Mouse (Mus musculus) brain, embryonic 18.5 days (tissue): ENCODE data around the gene Serbp1.

ENCODE experiments used
- DNase-seq: peaks from one replicate; pipeline ENCODE4 v3.0.0-alpha.2; 2012; ENCODE audit warnings: low read depth, low spot score

The Serbp1 gene

GRCm38 (mm10) chr6:67230950-67231349, 7.0 kb upstream of the Serbp1 start:
- no peak for DNase-seq

GRCm38 (mm10) chr6:67235649-67236048, 2.3 kb upstream of the Serbp1 start:
- no peak for DNase-seq

DNA sequence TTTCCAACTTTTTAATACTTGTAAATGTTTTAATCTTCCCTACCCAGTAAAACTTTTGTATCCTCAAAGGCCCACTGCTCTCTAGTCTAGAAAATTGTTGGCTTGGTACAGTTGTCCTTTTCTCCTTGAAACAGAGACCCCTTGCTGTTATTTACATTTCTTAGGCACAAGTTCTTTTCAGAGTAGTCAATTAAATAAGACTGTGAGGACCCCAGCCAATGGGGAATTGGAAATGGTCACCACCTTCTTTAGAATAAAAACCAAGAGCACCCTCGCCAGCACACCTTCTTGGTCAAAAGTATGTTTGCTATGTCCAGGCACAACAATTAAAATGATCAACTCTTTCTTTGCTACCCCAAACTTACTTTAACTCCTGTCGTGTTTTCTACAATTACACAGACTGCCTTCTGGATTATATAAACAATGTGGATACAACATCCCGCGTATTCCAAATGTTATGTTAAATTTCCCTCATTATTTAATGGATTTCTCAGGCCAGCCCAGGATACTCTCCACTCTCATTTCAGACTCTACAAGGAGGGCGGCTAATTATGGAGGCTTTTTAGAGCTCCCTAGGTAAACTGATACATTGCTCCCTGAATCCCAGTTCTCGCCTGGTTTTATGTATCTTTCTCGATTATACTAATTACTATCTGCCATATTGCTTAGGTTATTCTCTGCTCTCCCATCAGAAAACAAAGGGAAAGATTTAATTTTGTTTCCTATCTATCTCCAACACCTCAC, 1.3 kb upstream of the Serbp1 start:
- DNase-seq, result no peak

- DNase-seq, result no peak
These were observed 3.3 kb downstream of the Serbp1 start for GRCm38 (mm10) chr6:67241263-67241662.

DNA sequence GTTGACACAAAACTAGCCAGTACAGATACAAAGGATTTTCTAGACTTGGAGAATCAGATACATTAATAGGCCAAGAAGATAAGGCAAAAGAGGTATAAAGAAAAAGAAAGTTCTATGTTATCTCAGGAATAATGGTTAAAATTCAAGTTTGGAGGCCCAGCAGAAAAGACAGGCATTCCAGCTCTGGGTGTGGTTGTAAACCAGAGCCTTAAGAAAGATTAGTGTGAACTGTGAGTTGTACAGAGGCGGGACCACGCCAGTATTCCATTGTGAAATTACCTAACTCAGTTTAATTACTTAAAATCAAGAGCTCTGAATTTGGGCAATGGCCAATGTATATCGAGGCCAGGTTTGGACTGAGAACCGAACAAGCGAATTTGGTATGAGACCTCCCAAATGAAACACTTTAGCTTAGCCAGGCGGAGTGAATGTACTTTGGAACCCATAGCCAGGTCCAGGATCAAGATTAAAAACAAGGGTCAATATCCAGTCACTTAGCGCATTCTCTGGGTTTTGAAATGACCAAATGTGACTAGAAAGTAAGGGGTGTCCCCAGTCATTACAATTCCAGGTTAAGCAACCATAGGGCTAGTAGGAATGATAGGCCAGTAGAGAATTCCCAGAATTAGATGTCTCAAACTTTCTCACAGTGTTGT, 5.9 kb downstream of the Serbp1 start:
- DNase-seq, result no peak

DNA sequence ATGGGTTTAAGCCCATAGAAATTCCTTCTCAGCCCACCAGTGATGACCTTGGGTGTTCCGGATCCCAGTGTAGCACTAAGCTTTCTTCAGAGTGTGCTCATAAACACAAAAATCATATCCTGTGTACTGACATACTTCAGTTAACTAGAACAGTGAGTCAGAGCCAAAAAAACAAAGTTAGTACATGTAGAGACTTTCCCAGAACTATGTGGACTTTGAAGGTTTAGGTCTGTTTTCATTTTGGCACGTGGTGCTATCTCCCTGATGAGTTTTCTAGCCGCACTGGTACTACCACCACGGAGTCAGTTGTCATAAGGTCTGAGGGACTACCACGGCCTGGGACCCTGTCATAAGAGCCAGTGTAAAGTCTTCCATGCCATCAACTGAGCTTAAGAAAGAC, 6.5 kb downstream of the Serbp1 start:
- DNase-seq, result no peak

DNA sequence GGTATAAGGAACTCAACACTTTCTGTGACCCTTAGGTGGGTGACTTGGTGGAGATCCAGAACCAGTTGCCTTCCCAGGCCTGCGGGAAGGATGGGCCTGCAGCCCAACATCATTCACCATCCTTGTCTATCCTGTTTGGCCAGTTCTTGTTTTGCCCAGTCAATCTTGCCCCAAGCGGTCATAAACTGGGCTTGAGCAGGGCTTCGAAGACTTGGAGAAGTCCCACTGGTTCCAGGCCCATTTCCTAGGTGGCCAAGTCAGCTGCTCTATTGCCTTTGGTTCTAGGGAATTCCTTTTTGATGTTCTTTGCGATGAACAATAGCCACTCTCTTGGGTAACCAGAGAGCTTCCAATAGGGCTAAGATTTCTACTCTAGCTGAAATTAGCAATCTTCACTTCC, 13.1 kb downstream of the Serbp1 start:
- no peak for DNase-seq

DNA sequence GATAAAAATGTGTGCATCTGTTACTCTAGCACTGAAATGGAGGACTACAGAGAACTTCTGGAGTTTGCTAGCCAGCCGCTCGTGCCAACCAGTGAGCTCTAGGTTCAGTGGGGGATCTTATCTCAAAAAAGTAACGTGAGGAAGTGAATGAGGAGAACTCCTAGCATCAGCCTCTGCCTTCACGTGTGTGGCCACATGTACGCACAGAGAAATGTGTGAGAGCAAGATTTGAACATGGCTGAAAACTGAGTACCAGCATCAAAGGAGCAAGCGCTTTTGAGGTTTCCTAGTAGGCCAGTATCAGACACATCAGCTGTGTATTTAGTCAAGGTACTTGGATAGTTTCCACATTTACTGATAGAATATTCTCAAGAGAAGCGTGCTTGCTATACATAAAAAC, 27.0 kb downstream of the Serbp1 start:
- no peak for DNase-seq

DNA sequence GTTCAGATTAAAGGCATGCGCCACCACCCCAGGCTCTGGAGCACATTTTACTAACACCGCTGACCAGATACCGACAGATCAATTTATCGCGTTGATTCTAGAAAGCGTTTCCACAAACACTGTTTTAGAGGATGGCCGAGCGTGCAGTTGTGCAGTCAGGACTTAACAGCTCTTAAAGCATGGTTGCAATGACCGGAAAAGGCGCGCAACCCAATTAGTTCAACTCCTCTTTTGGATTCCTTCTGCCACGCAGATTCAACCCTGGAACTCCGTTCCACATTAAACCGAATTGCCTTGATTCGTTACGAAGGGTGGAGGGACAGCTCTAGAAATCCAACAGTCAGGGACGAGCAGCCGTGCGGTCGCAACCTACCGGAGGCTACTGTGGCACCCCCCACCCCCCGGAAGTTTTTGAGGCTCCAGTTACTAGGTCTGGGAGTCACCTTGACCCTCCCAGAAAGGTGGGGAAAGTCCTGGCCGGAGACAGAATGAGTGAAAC, 28.2 kb downstream of the Serbp1 start:
- DNase-seq, result no peak

DNA sequence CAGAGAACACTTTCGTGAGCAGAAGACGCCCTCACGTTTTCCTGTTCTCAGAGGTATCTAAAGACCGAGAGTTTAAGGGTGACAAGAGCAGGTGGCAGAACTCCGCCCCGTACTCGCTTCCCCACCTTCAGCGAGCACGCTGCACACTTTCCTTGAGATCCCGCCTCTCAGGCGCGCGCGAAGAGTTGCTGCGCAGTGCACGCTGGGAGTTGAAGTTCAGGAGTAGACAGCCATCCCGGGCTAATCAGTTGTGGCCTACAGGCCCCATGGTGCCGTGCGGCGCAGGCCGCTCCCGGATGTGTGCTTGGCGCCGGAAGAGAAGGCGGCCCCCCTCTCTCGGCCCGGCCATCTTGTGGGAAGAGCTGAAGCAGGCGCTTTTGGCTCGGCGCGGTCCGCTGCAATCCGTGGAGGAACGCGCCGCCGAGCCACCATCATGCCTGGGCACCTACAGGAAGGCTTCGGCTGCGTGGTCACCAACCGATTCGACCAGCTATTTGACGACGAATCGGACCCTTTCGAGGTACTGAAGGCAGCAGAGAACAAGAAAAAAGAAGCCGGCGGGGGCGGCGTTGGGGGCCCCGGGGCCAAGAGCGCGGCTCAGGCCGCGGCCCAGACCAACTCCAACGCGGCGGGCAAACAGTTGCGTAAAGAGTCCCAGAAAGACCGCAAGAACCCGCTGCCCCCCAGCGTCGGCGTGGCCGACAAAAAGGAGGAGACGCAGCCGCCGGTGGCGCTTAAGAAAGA, 28.9 kb downstream of the Serbp1 start:
- peak; percentile 94 for DNase-seq

- DNase-seq, result no peak
These were observed 29.6 kb downstream of the Serbp1 start for GRCm38 (mm10) chr6:67267408-67268244.

DNA sequence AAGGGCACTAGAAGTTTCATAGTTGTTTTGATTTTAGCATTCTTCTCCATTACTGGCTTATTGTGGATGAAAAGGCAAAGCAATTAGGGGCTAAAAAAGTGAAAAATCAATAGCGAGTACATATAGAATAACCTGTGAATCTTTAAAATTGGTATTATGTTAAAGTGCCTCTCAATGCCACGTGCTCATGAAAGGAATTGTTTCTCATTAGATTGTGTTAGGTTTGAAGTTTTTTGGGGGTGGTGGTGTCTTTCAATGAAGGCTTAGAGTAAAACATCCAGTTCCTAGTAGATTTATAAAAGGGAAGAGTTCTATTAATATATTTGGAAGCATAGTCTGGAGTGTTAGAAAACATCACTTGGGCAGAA, 30.3 kb downstream of the Serbp1 start:
- no peak for DNase-seq

GRCm38 (mm10) chr6:67268983-67269382, 31.0 kb downstream of the Serbp1 start:
- no peak for DNase-seq

DNA sequence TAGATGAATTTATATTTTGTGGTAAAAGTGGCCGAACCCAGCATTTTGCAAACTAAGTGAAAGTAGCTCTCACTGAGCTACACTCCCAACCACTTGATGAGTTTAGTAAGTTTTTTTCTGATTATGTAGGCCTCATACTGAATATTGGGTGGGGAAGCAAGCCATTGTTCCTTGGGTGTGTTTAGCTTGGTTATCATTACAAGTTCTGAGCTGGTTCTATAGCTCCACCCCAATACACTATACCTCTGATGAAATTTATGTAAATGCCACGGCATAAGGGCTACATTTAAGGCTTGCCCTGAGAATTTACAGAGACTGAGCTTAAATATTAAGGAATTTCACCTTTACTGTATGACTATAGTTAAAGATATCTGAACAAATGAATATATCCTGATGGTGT, 31.5 kb downstream of the Serbp1 start:
- DNase-seq, result no peak

DNA sequence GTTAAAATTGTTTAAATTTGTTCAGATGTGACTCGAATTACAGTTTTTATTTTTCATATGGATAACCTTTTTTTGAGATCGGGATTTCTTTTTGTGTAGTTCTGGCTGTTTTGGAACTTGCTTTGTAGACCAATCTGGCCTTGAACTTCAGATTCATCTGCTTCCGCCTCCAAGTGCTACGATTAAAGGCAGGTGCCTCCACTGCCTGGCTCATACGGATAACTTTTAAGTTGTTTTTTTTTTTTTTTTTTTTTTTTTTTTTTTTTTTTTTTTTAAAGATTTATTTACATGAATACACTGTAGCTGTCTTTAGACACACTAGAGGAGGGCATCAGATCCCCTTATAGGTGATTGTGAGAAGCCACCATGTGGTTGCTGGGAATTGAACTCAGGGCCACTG, 40.0 kb downstream of the Serbp1 start:
- DNase-seq, result no peak

GRCm38 (mm10) chr6:67281614-67282197, 43.7 kb downstream of the Serbp1 start:
- DNase-seq, result no peak

DNA sequence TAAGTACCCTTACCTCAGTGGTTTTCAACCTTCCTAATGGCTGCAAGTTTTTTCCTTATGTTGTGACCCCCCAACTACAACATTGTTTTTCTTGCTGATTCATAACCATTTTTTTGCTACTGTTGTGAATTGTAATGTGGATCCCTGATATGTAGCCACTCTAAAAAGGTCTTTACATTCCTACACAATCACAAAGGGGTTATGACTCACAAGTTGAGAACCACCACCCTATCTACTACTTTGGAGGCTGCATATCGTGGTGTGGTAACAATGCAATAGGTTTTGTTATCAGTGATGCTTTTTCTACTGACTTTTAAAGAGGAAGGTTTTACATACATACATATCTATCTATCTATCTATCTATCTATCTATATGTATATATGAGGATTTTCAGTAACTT, 44.9 kb downstream of the Serbp1 start:
- DNase-seq, result no peak

- DNase-seq, result no peak
These were observed 54.2 kb downstream of the Serbp1 start for GRCm38 (mm10) chr6:67292042-67292623.

DNA sequence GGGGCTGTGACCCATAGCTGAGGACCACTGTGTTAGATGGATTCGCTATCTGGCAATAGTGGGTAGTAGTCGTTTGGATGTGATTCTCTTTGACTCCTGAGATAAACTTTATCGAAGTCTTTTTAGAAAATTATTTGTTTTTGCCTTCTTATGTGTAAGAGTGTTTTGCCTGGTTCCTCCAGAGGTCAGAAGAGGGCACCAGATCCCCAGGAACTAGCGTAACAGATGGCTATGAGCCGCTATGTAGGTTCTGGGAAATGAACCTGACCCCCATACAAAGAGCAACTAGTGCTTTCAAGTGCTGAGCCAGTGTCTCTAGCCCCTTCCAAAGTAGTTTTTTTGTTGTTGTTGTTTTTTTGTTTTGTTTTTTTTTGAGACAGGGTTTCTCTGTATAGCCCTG, 58.1 kb downstream of the Serbp1 start:
- DNase-seq, result no peak

DNA sequence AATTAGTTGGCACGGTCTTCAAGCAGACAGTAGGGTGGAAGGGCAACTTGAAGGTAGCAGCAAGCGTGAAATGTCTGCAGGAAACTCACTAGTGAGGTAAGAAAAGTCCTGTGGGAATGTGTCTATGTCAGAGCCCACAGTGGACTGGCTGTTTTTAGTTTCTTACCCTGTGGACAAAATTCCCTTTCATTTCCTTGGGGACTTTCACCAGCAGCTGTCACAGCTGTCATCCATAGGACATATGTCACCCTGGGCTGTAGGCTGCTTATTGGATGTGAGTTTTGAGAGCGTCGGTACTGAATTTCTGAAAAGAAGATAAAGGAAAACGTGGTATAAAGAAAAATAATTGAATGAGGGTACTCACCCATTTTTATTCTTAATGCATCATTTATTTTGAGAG, 60.8 kb downstream of the Serbp1 start:
- DNase-seq, result no peak

DNA sequence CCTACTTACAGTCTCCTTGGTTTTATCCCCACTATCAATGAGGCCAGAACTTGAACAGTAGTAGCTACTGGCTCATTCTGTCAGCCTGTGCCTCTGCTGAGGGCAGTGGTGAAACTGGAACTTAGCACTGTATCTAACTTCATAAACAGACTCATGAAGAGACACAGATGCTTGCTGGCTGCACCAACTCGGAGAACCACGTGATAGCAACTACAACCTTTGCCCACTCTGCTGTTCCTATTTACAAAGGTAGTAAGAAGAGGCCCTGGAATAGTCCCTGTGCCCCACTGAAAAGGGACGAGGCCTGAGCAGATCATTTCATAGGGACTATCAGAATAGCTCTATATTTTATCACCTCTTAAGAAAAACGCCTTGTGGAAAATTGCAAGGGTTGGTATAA, 62.3 kb downstream of the Serbp1 start:
- DNase-seq, result no peak
